Mouse (Mus musculus) heart, embryonic 12.5 days (tissue): ENCODE data around the gene Rasa3. TPM values are rescaled to one million over a fixed set of nuclear protein-coding genes. Genes with fewer than 3 reads are reported as not detected.

Source experiments
- ATAC-seq: fragments of 200-750 bp; cut with Nextera tagmentation; 2 replicates; pipeline ENCODE4 v1.8.0; 2017; ENCODE audit warnings: moderate TSS enrichment, moderate library complexity; ENCODE audit not compliant: insufficient number of reproducible peaks, low FRiP score
- H3K27ac ChIP-seq: fragments of 300-500 bp; sonication (generic); 2 replicates; pipeline ENCODE4 v1.5.1; 2016; ENCODE audit warnings: mild to moderate bottlenecking, moderate library complexity; ENCODE audit not compliant: poor library complexity, severe bottlenecking
- H3K27me3 ChIP-seq: fragments of 300-500 bp; sonication (generic); replicated peaks from 2 replicates; pipeline ENCODE4 v1.6.1; 2016; ENCODE audit warnings: mild to moderate bottlenecking, moderate library complexity
- H3K36me3 ChIP-seq: fragments of 300-500 bp; sonication (generic); 2 replicates; pipeline ENCODE4 v1.6.1; 2016; ENCODE audit warnings: mild to moderate bottlenecking, moderate library complexity
- H3K4me1 ChIP-seq: fragments of 300-500 bp; sonication (generic); replicated peaks from 2 replicates; pipeline ENCODE4 v1.6.1; 2016; ENCODE audit warnings: mild to moderate bottlenecking
- H3K4me2 ChIP-seq: fragments of 300-500 bp; sonication (generic); 2 replicates; pipeline ENCODE4 v1.6.1; 2016; ENCODE audit warnings: mild to moderate bottlenecking, moderate library complexity
- H3K4me3 ChIP-seq: fragments of 300-500 bp; sonication (generic); 2 replicates; pipeline ENCODE4 v1.5.1; 2016; ENCODE audit warnings: mild to moderate bottlenecking
- H3K9ac ChIP-seq: fragments of 300-500 bp; sonication (generic); 2 replicates; pipeline ENCODE4 v1.6.1; 2016; ENCODE audit warnings: mild to moderate bottlenecking, moderate library complexity
- H3K9me3 ChIP-seq: fragments of 300-500 bp; sonication (generic); replicated peaks from 2 replicates; pipeline ENCODE4 v1.6.1; 2016; ENCODE audit warnings: mild to moderate bottlenecking, moderate library complexity
- WGBS: fragments of 180-500 bp; shearing (Covaris S2); methylation state at CpG from one replicate; pipeline ENCODE4 v1.1.7; 2016; 5-methylcytosine and 5-hydroxymethylcytosine counted together
- polyA plus RNA-seq: library from polyadenylated mRNA; unstranded; fragments of >200 nt; fragmentation: Nextera tagmentation; extraction: Ambion mirVana; gene quantifications from 2 replicates; pipeline ENCODE4 v1.2.1, GENCODE M21; 2016

Rasa3 gene
- 35.1 and 41.5 TPM in 2 replicates for polyA plus RNA-seq

- Histone ChIP-seq H3K4me3 (peak within 1 kb of the TSS; percentile 72), H3K27me3 (peaks cover 6% of the 10 kb centered on the region; the same call in 1 of the 2 replicates), H3K36me3 (no peaks in the 10 kb centered on the region), H3K4me2 (peak within 1 kb of the TSS; percentile 90), H3K9ac (peak within 1 kb of the TSS; percentile 81), H3K9me3 (no peaks in the 10 kb centered on the region), H3K4me1 (peaks cover 47% of the 10 kb centered on the region), H3K27ac (peak within 1 kb of the TSS; percentile 87)
- WGBS: under 1% methylated on average over 42 of the region's 42 CpGs
- ATAC-seq: peak; percentile 95
These were observed at the start of gene Rasa3 for GRCm38 (mm10) chr8:13677413-13677883. Rasa3 (minus strand) TSS chr8:13677603.

- Histone ChIP-seq H3K27me3 (no peaks in the 10 kb centered on the region), H3K9ac (no peak overlapping the region), H3K4me3 (no peak overlapping the region), H3K9me3 (no peaks in the 10 kb centered on the region), H3K4me2 (no peak overlapping the region), H3K36me3 (no peaks in the 10 kb centered on the region), H3K27ac (no peak overlapping the region), H3K4me1 (no peaks in the 10 kb centered on the region)
- ATAC-seq: no peak
These were observed 48.3 kb upstream of the Rasa3 start for GRCm38 (mm10) chr8:13725722-13726121.

GRCm38 (mm10) chr8:13718980-13719379 lies 41.6 kb upstream of the Rasa3 start:
- H3K9ac ChIP-seq: no peak overlapping the region
- H3K27me3 ChIP-seq: no peaks in the 10 kb centered on the region
- no peaks in the 10 kb centered on the region for H3K4me1 ChIP-seq
- H3K9me3 ChIP-seq: no peaks in the 10 kb centered on the region
- no peak overlapping the region for H3K4me3 ChIP-seq
- H3K36me3 ChIP-seq: no peaks in the 10 kb centered on the region
- WGBS: 87% methylated on average over 8 of the region's 8 CpGs
- H3K27ac ChIP-seq: no peak overlapping the region
- H3K4me2 ChIP-seq: no peak overlapping the region
- ATAC-seq: no peak

GRCm38 (mm10) chr8:13708514-13708913 lies 31.1 kb upstream of the Rasa3 start:
- Histone ChIP-seq H3K4me1 (peaks cover 12% of the 10 kb centered on the region), H3K36me3 (no peaks in the 10 kb centered on the region), H3K4me3 (no peak overlapping the region), H3K9ac (no peak overlapping the region), H3K9me3 (no peaks in the 10 kb centered on the region), H3K27me3 (no peaks in the 10 kb centered on the region), H3K4me2 (no peak overlapping the region), H3K27ac (no peak overlapping the region)
- ATAC-seq: no peak
- WGBS: 86% methylated on average over 5 of the region's 5 CpGs

GRCm38 (mm10) chr8:13706918-13707317 lies 29.5 kb upstream of the Rasa3 start:
- Histone ChIP-seq H3K4me2 (no peak overlapping the region), H3K9ac (no peak overlapping the region), H3K27me3 (no peaks in the 10 kb centered on the region), H3K36me3 (no peaks in the 10 kb centered on the region), H3K4me1 (peaks cover 18% of the 10 kb centered on the region), H3K4me3 (no peak overlapping the region), H3K9me3 (no peaks in the 10 kb centered on the region), H3K27ac (no peak overlapping the region)
- ATAC-seq: no peak
- 80% methylated on average over 5 of the region's 5 CpGs for WGBS

GRCm38 (mm10) chr8:13705668-13706067 lies 28.3 kb upstream of the Rasa3 start, which contains the start of gene Cfap97d2:
Cfap97d2 (plus strand) TSS chr8:13705889.
- WGBS: 22% methylated on average over 5 of the region's 5 CpGs
- no peak within 1 kb of the TSS for H3K27ac ChIP-seq
- no peak within 1 kb of the TSS for H3K4me2 ChIP-seq
- H3K9me3 ChIP-seq: no peaks in the 10 kb centered on the region
- H3K9ac ChIP-seq: 0 out of 2 replicates have a peak within 1 kb of the TSS, but pooled peaks have one; percentile 10
- ATAC-seq: peak; percentile 71; the same call in 1 of the 2 replicates
- no peak within 1 kb of the TSS for H3K4me3 ChIP-seq
- H3K36me3 ChIP-seq: no peaks in the 10 kb centered on the region
- H3K27me3 ChIP-seq: no peaks in the 10 kb centered on the region
- H3K4me1 ChIP-seq: peaks cover 26% of the 10 kb centered on the region

- no peaks in the 10 kb centered on the region for H3K36me3 ChIP-seq
- no peak for ATAC-seq
- 51% methylated on average over 4 of the region's 4 CpGs for WGBS
- no peak overlapping the region for H3K4me2 ChIP-seq
- no peak overlapping the region for H3K9ac ChIP-seq
- H3K4me1 ChIP-seq: peaks cover 39% of the 10 kb centered on the region
- H3K27me3 ChIP-seq: no peaks in the 10 kb centered on the region
- no peak overlapping the region for H3K4me3 ChIP-seq
- no peaks in the 10 kb centered on the region for H3K9me3 ChIP-seq
- H3K27ac ChIP-seq: no peak overlapping the region
These were observed 26.9 kb upstream of the Rasa3 start for GRCm38 (mm10) chr8:13704301-13704700.

- Histone ChIP-seq H3K4me3 (no peak overlapping the region), H3K4me1 (peaks cover 45% of the 10 kb centered on the region), H3K36me3 (no peaks in the 10 kb centered on the region), H3K4me2 (no peak overlapping the region), H3K27ac (no peak overlapping the region), H3K27me3 (no peaks in the 10 kb centered on the region), H3K9me3 (no peaks in the 10 kb centered on the region), H3K9ac (no peak overlapping the region)
- 85% methylated on average over 6 of the region's 6 CpGs for WGBS
- no peak for ATAC-seq
These were observed 26.4 kb upstream of the Rasa3 start for GRCm38 (mm10) chr8:13703756-13704155.

- Histone ChIP-seq H3K4me3 (no peak overlapping the region), H3K36me3 (no peaks in the 10 kb centered on the region), H3K27me3 (no peaks in the 10 kb centered on the region), H3K4me2 (no peak overlapping the region), H3K9me3 (no peaks in the 10 kb centered on the region), H3K27ac (no peak overlapping the region), H3K4me1 (peaks cover 49% of the 10 kb centered on the region), H3K9ac (no peak overlapping the region)
- WGBS: 64% methylated on average over 4 of the region's 4 CpGs
- ATAC-seq: no peak
These were observed 25.4 kb upstream of the Rasa3 start for GRCm38 (mm10) chr8:13702755-13703154.

GRCm38 (mm10) chr8:13699323-13699949 lies 22.0 kb upstream of the Rasa3 start:
- 38% methylated on average over 5 of the region's 5 CpGs for WGBS
- no peak overlapping the region for H3K9ac ChIP-seq
- no peaks in the 10 kb centered on the region for H3K27me3 ChIP-seq
- peaks cover 48% of the 10 kb centered on the region for H3K4me1 ChIP-seq
- peak overlapping the region; percentile 70 for H3K27ac ChIP-seq
- H3K9me3 ChIP-seq: no peaks in the 10 kb centered on the region
- no peak overlapping the region for H3K4me2 ChIP-seq
- no peaks in the 10 kb centered on the region for H3K36me3 ChIP-seq
- H3K4me3 ChIP-seq: no peak overlapping the region
- ATAC-seq: peak; percentile 87

GRCm38 (mm10) chr8:13698281-13698680 lies 20.9 kb upstream of the Rasa3 start:
- Histone ChIP-seq H3K4me3 (no peak overlapping the region), H3K9ac (no peak overlapping the region), H3K36me3 (no peaks in the 10 kb centered on the region), H3K9me3 (no peaks in the 10 kb centered on the region), H3K4me2 (no peak overlapping the region), H3K27ac (no peak overlapping the region), H3K27me3 (no peaks in the 10 kb centered on the region), H3K4me1 (peaks cover 41% of the 10 kb centered on the region)
- ATAC-seq: no peak
- WGBS: 74% methylated on average over 3 of the region's 3 CpGs

GRCm38 (mm10) chr8:13697681-13698080 lies 20.3 kb upstream of the Rasa3 start:
- Histone ChIP-seq H3K27ac (no peak overlapping the region), H3K4me2 (no peak overlapping the region), H3K9me3 (no peaks in the 10 kb centered on the region), H3K4me1 (peaks cover 41% of the 10 kb centered on the region), H3K27me3 (no peaks in the 10 kb centered on the region), H3K36me3 (no peaks in the 10 kb centered on the region), H3K9ac (no peak overlapping the region), H3K4me3 (no peak overlapping the region)
- 65% methylated on average over 8 of the region's 8 CpGs for WGBS
- no peak for ATAC-seq
